Mouse (Mus musculus) MEL (cell line): ENCODE data around the gene Sec1.

ENCODE experiments used
- BHLHE40 ChIP-seq: IDR thresholded peaks from 2 replicates; pipeline ENCODE4 v1.6.1; 2012; ENCODE audit warnings: low read depth, mild to moderate bottlenecking, inconsistent platforms, low read length, improper control_type of control experiment, borderline replicate concordance
- CHD1 ChIP-seq: IDR thresholded peaks from 2 replicates; pipeline ENCODE4 v1.6.1; 2012; ENCODE audit warnings: low read depth, mild to moderate bottlenecking, inconsistent platforms, low read length, improper control_type of control experiment
- CHD2 ChIP-seq: IDR thresholded peaks from 2 replicates; pipeline ENCODE4 v1.6.1; 2011; ENCODE audit warnings: low read length, improper control_type of control experiment
- CTCF ChIP-seq, 3 experiments: IDR thresholded peaks in 2 of 3; conservative IDR thresholded peaks in 1 of 3; 2 replicates each; pipeline ENCODE4 v1.5.1; 2011 to 2012; ENCODE audit warnings: low read length in 3 of 3, low read depth in 2 of 3, mild to moderate bottlenecking in 2 of 3, improper control_type of control experiment in 1 of 3, inconsistent platforms in 1 of 3, mixed read lengths in 1 of 3, moderate library complexity in 1 of 3; ENCODE audit not compliant: control insufficient read depth in 1 of 3, insufficient read depth in 1 of 3, poor library complexity in 1 of 3, severe bottlenecking in 1 of 3
- ELF1 ChIP-seq: IDR thresholded peaks from 2 replicates; pipeline ENCODE4 v1.6.1; 2014; ENCODE audit warnings: low read depth, mild to moderate bottlenecking, inconsistent platforms, low read length, improper control_type of control experiment, moderate library complexity
- MAFK ChIP-seq: IDR thresholded peaks from 2 replicates; pipeline ENCODE4 v1.6.1; 2011; ENCODE audit warnings: low read depth, mild to moderate bottlenecking, low read length, improper control_type of control experiment, borderline replicate concordance
- MAX ChIP-seq: IDR thresholded peaks from 2 replicates; pipeline ENCODE4 v1.6.1; 2011; ENCODE audit warnings: low read length, improper control_type of control experiment
- POLR2A ChIP-seq, 2 experiments: IDR thresholded peaks; 2 replicates each; pipeline ENCODE4 v1.6.1; 2011 to 2012; ENCODE audit warnings: low read length in 2 of 2, mild to moderate bottlenecking in 2 of 2, control low read depth in 1 of 2, improper control_type of control experiment in 1 of 2, low read depth in 1 of 2, moderate library complexity in 1 of 2; ENCODE audit not compliant: control insufficient read depth in 1 of 2, insufficient read depth in 1 of 2, poor library complexity in 1 of 2
- POLR2AphosphoS2 ChIP-seq: IDR thresholded peaks from 2 replicates; pipeline ENCODE4 v1.6.1; 2011; ENCODE audit warnings: low read length, improper control_type of control experiment
- SIN3A ChIP-seq: IDR thresholded peaks from 2 replicates; pipeline ENCODE4 v1.6.1; 2012; ENCODE audit warnings: low read length, improper control_type of control experiment, inconsistent platforms
- UBTF ChIP-seq: IDR thresholded peaks from 2 replicates; pipeline ENCODE4 v1.6.1; 2012; ENCODE audit warnings: low read depth, mild to moderate bottlenecking, inconsistent platforms, low read length, improper control_type of control experiment, moderate library complexity, borderline replicate concordance; ENCODE audit not compliant: insufficient read depth
- USF1 ChIP-seq: IDR thresholded peaks from 2 replicates; pipeline ENCODE4 v1.6.1; 2014; ENCODE audit warnings: low read depth, mild to moderate bottlenecking, inconsistent platforms, low read length, improper control_type of control experiment, moderate library complexity
- ZC3H11A ChIP-seq: IDR thresholded peaks from 2 replicates; pipeline ENCODE4 v1.6.1; 2012; ENCODE audit warnings: low read depth, mild to moderate bottlenecking, inconsistent platforms, low read length, improper control_type of control experiment
- ZKSCAN1 ChIP-seq: IDR thresholded peaks from 2 replicates; pipeline ENCODE4 v1.6.1; 2012; ENCODE audit warnings: low read depth, mild to moderate bottlenecking, inconsistent platforms, low read length, improper control_type of control experiment, moderate library complexity

DNA sequence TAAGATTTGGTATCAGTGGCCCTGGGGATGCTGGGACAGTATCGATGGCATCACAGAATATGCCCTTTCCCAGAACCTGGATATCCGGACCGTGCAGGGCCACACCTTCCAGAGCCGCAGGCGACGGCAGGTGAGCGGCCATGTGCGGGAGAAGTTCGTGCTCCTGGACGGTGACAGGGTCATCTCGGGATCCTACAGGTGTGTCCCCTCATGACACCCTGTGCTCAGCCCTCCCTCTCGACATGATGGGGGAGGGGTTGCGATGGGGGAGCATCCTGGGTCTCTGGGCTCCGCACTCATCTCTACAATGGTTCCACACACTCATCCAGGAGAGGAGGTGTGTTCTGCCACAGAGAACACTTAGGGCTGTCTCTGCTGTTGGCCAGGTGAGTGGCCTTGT lies 29.6 kb upstream of the Sec1 start:
- no peak for TF ChIP-seq USF1
- TF ChIP-seq CTCF (IDR thresholded peaks at IDR 0.05 in 2 of 3, conservative IDR thresholded peaks at IDR 0.05 in 1 of 3; ENCODE audit: control insufficient read depth in 1 of 3, insufficient read depth in 1 of 3, low read depth in 2 of 3, low read length in 3 of 3, poor library complexity in 1 of 3, severe bottlenecking in 1 of 3) = no peak
- TF ChIP-seq BHLHE40 = no peak
- TF ChIP-seq MAFK = no peak
- TF ChIP-seq POLR2AphosphoS2 = no peak
- no peak for TF ChIP-seq UBTF
- TF ChIP-seq ZKSCAN1 = no peak
- TF ChIP-seq POLR2A (IDR thresholded peaks at IDR 0.05; ENCODE audit: control insufficient read depth in 1 of 2, insufficient read depth in 1 of 2, low read depth in 1 of 2, low read length in 2 of 2, poor library complexity in 1 of 2) = no peak
- TF ChIP-seq SIN3A = no peak
- TF ChIP-seq ELF1 = no peak
- TF ChIP-seq MAX = no peak
- TF ChIP-seq CHD1 = no peak
- TF ChIP-seq CHD2 = no peak
- no peak for TF ChIP-seq ZC3H11A
